Mouse (Mus musculus) gastrocnemius, postnatal 4 days (tissue): ENCODE measurements around the gene Taf11. TPM values are rescaled to one million over a fixed set of nuclear protein-coding genes. Genes with fewer than 3 reads are reported as not detected.

Experiments
- DNase-seq, 2 experiments: peaks; one replicate each; pipeline ENCODE4 v3.0.0; 2021 to 2022; ENCODE audit warnings: low spot score in 2 of 2, mixed read lengths in 2 of 2
- long read RNA-seq, 2 experiments: library from polyadenylated mRNA; stranded (forward); transcript quantifications; one replicate each; pipeline ENCODE4 v2.0.0; 2021
- total RNA-seq, 2 experiments: library from RNA; stranded (reverse); gene quantifications; 2 replicates each; pipeline ENCODE4 v1.2.3; 2021

The Taf11 gene
- total RNA-seq, result 10 to 100 TPM; 27.7 to 27.9 TPM
- long read RNA-seq, experiment 1, transcript Taf11-201 (5 exons, 1,220 nt), result major isoform, 23 of 26 reads
- long read RNA-seq, experiment 1, partial matches to known transcripts, result 2 of 26 reads
- long read RNA-seq, experiment 1, other reads (novel, unspliced or antisense), result 1 of 26 reads
- long read RNA-seq, experiment 2, transcript Taf11-201 (5 exons, 1,220 nt), result major isoform, 17 of 24 reads
- long read RNA-seq, experiment 2, partial matches to known transcripts, result 2 of 24 reads
- long read RNA-seq, experiment 2, other reads (novel, unspliced or antisense), result 3 of 24 reads

- DNase-seq, result peak; percentile 41 to 55
These were observed at the start of gene Taf11 for GRCm38 (mm10) chr17:27909622-27910500. Gene Taf11, minus strand, starts transcription at chr17:27909844.

DNA sequence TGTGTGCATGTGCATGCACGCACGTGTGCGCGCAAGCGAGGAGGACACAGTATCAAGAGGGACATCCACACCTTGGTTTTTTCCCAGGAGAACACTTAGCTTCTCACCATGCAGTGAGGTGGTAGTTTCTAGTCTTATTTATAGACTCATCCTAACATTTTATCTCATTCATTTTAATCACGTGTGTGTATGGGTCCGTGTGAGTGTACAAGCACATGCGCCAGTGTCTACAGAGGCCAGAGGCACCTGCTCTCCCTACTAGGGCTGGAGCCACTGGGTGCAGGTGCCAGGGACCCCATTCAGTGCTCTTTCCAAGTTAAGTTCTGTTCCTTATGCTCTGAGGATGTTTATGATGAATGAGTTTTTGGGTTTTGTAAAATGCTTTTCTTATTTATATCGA lies 48.0 kb upstream of the Taf11 start:
- DNase-seq, result no peak

DNA sequence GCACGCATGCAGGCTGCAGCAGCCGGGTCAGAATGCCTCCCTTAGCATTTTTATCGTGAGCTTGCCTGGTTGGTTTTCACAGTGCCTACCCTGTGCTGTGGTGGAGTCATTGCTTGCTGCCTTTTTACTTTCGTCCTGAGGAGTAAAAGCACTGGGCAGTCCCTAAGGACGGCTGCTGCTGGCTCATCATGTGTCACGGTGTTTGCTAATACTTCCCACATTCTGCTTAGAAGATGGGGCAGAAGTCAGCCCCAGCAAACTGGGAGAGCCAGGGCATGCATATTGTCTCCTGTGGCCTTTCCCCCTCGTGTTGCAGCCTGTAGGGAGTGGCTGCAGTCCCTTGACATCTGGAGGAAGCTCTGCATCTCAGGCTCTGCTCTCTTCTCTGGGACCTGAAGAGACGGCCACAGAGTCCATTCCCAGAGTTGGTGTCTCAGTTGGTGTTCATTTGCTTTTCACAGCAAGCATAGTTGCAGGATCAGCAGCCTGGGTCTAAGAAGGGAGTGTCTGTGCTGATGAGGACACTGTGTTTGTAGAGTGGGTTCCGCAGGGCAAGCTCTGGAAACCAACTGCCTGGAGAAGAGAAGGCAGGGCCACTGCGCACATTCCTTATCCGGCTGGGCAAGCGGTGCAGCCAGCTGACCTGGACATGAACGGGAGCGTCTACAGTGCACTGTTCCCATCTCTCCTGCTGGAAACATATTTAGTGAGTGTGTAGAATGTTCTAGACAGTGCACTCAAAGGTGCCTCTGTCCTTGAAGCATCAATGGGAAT lies 45.2 kb upstream of the Taf11 start:
- no peak for DNase-seq

DNA sequence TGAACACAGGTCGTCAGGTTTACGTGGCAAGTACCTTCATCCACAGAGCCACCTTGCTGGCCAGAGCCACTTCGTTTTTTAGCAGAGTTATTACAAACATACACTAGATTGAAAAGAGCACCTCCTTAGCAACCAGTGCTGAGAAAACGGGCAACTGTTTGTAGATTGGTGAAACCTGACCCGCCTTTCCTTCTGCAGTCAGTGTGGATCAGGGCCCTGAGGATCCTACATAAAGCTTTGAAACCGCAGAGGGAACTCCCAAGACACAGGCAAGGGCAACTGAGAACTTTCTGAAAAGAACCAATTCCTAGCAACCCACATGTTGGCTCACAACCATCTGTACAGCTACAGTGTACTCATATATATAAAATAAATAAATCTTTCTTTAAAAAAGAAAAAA lies 43.5 kb upstream of the Taf11 start:
- no peak for DNase-seq

DNA sequence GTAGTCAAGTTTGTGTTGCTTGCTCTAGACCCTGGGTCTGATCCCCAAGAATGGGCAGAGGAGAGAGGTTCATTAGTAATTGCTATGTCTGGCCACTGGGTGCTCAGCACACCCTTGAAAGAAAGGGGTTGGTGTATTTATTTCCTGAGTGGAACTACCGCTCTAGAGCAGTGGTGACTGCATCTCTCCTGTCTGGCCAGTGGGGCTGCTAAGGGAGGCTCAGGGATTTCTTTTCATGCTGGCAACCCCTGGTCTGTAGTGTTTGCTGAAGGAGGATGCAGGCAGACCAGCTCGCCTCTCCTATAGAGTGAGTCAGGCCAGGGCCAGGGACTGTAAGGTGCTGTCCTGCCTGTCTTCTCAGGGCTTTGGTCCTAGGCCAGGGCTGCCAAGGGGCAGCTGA lies 37.5 kb upstream of the Taf11 start:
- DNase-seq, result no peak

GRCm38 (mm10) chr17:27946371-27946770 lies 36.7 kb upstream of the Taf11 start:
- no peak for DNase-seq

DNA sequence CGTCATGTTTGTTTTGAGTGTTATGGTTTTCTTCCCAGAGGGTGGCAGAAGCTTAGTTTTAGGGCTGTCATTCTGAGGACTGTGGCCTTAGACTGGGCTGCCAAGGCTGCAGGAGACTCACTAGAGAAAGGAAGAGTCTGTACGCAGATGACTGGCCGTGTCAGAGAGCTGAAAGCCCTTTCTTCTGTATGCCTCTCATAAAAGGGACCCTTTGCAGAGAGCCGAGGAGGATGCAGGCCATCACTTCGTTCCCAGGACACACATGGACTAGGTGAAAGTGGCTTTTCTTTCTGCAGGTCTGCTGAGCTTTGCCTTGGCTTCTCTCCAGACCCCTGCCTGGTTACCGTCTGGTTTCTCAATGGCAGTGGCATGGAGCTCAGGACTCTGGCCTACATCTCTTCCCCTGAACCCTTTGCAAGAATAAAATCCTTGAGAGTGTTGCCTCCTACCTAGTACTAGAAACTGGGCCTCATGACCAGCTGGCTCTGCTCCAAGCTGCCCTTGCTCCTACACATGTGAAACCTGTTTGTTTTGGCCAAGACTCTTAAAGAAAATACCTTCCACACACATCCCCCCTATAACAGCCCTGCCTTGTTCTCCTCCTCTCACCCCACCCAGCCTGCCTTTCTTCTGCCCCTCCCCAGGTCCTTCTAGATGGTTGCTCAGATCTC lies 36.0 kb upstream of the Taf11 start:
- DNase-seq, result peak in 1 of 2 experiments; percentile 42

DNA sequence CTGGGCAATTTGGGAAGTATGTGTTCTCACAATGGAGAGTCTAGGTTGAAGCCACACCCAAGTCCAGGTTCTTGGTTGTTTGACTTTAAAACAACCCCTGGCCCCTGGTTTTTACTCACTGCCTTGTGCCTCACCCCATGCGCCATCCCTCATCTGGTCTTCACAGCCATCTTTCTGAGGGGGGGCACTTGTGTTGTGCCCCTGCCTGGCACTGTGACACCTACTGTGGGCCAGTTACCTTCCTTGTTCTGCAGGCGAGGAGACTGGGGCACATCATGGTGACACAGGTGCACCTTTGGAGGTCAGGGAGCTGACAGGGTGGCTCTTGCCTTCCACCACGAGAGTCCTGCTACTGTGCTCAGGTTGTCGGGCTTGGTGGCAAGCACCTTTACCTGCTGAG lies 32.5 kb upstream of the Taf11 start:
- DNase-seq, result no peak

DNA sequence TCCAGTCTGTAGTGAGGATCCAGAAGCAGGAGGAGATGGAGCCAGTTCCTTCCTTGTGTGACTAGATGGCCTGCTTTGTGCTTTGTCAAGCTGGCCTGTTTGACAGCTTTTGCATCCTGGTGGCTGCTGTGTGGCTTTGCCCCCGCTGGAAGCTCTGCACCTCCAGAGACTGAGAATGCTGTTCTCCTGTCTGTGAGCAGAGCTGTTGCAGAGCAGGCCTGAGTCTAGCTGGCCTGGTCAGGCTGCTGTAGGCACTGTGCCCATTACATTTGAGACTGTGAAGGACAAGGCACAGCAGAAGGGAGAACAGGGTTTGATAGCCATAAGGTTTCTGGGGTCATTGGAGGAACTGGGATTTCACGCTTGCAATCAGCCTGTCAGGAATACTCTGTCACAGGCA lies 32.1 kb upstream of the Taf11 start:
- no peak for DNase-seq

GRCm38 (mm10) chr17:27941178-27941577 lies 31.5 kb upstream of the Taf11 start:
- no peak for DNase-seq

GRCm38 (mm10) chr17:27940352-27940751 lies 30.7 kb upstream of the Taf11 start:
- DNase-seq, result no peak

- no peak for DNase-seq
These were observed 29.4 kb upstream of the Taf11 start for GRCm38 (mm10) chr17:27939028-27939427.

DNA sequence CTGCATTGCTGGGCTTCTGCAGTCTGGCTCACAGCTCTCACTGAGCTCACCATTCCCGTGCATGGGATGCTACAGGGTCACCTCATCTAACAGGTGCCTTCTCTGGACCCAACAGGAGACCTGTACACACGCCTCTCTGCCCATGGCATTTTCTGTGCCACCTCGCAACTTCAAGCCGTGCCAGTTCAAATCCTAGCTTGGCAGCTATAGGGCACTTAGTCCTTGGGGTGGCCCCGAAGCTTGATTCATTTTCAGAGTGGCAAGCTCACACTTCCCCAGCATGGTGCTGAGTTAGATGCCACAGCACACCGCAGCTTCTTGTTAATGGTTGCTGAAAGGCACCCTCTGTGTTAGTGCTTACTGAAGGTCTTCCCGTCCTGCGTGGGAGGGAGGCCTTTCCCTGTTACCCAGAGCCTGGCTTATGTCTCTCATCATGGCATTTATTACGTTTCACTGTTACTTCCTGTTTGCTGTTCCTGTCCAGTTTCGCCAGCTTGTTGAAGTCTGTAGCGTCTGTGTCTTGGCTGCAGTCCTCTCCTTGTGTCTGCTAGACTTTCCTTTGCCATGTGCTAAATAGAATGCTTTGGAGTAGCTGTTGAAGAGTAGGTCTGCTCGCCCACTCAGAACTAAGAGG lies 28.6 kb upstream of the Taf11 start:
- no peak for DNase-seq

DNA sequence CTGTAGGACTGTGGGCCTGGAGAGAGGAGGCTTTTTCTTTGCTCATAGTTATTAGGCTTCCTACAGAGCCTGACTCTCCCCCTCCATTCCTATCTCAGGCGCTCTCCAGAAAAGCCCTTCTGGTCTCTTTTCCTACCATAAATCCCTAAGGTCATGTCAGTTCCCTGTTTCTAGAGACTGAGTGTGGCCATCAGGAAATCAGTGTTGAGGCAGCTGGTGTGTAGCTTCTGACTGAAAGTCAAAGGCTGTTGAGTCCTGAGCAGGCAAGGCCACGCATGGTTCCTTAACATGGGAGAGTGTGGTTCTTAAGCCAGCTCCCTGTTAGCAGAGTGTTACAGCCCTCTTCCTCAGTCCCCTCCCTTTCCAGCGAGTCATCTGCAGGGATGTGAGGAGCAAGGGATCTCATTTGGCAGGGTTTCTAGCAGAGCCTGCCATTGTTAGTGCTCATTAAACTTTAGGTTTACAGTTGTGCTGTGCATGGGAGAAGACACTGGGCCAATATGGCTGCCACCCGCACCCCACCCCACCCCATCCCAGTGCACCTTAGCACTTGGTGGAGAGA lies 27.5 kb upstream of the Taf11 start:
- DNase-seq, result no peak

DNA sequence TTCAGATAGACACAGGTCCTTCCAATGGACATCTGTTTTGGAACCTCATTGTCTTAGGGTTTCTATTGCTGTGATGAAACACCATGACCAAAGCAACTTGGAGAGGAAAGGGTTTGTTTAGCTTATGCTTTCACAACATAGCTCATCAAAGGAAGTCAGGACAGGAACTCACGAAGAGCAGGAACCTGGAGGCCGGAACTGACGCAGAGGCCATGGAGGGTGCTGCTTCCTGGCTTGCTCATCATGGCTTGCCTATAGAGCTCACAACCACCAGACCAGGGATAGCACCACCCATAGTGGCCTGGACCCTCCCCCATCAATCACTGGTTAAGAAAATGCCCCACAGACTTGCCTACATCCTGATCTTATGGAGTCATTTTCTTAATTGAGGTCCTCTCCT lies 25.4 kb upstream of the Taf11 start:
- DNase-seq, result no peak

- DNase-seq, result no peak
These were observed 24.7 kb upstream of the Taf11 start for GRCm38 (mm10) chr17:27934136-27934910.

- no peak for DNase-seq
These were observed 22.2 kb upstream of the Taf11 start for GRCm38 (mm10) chr17:27931826-27932225.

DNA sequence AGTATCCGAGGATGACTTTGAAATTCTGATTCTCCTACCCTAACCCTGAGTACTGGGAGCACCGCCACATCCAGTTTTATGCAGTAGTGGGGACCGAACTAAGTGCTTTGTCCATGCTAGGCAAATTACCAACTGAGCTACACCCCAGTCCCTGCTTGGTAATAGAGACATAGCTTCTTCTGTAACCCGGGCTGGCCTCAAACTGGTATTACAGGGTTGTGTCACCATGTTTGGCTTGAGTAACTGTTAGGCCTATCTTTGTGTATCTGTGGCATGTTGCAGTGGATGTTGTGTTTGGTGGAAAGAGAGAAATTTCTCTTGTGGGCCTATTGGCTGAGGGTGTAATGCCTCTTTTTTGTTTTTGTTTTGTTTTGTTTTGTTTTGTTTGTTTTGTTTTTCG lies 20.6 kb upstream of the Taf11 start:
- no peak for DNase-seq

DNA sequence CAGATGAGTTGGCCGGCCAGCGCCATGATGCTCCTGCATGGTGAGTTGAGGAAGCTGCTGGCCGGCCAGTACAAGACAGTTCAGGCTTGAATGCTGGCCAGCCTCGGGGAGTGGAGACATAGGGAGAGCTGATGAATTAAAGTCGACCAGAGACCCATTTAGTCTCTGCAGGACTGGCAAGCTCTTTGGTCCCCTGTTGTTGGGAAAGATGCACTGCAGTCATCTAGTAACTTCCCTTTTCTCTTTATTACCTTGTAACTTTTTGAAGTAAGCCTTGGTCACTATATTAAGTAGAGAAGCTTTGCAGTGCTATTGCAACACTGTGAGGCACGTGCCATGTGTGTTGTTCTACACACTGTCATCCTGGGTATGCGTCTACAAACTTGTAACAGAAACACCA lies 15.9 kb upstream of the Taf11 start:
- peak in 1 of 2 experiments; percentile 43 for DNase-seq

DNA sequence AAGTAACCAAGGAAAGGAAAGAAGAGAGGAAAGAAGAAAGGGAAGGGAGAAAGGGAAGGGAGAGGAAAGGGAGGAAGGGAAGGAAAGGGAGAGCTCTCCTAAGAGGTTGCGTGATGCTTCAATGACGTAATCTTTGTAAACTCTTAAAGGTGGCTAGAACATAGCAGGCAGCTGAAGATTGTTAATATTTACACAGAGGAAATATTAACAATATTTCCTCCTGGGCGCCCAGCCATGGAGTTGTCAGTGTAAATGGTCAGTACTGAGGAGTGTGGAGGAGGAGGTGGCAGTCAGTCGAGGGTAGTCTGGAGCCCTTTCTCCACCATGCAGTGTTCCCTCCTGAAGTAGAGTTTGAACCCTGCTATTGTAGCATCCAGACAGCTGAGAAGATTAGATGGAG lies 15.4 kb upstream of the Taf11 start:
- no peak for DNase-seq
